Mouse (Mus musculus): ENCODE data around the gene Msx2. TPM values are rescaled to one million over a fixed set of nuclear protein-coding genes. Genes with fewer than 3 reads are reported as not detected.

Msx2 gene
- polyA plus RNA-seq (2014; fragmentation: Nextera tagmentation; extraction: Ambion mirVana): 1.9 and 2.4 TPM in 2 replicates

GRCm38 (mm10) chr13:53472614-53473124 lies at the start of gene Msx2:
Gene Msx2 (minus strand): TSS chr13:53473074.
- Histone ChIP-seq H3K27ac (ENCODE audit: low read length) (no peak within 1 kb of the TSS), H3K36me3 (ENCODE audit: control insufficient read depth, insufficient read depth, low read length) (no peaks in the 10 kb centered on the region), H3K9ac (replicated peaks; ENCODE audit: low read depth, low read length) (peak within 1 kb of the TSS; percentile 12), H3K4me1 (ENCODE audit: control insufficient read depth, insufficient read depth, low read length) (peaks cover 6% of the 10 kb centered on the region; the same call in 1 of the 2 replicates), H3K4me3 (ENCODE audit: low read depth, low read length) (peak within 1 kb of the TSS; percentile 51), H3K4me2 (replicated peaks; ENCODE audit: low read depth, low read length) (peak within 1 kb of the TSS; percentile 58), H3K9me3 (ENCODE audit: control insufficient read depth, low read depth, low read length) (no peaks in the 10 kb centered on the region), H3K27me3 (ENCODE audit: control insufficient read depth, insufficient read depth, low read length) (peaks cover 71% of the 10 kb centered on the region)
- ATAC-seq (ENCODE audit: insufficient number of reproducible peaks, insufficient read depth, low FRiP score, low read depth): peak; percentile 87
- under 1% methylated on average over 38 of the region's 38 CpGs for WGBS

DNA sequence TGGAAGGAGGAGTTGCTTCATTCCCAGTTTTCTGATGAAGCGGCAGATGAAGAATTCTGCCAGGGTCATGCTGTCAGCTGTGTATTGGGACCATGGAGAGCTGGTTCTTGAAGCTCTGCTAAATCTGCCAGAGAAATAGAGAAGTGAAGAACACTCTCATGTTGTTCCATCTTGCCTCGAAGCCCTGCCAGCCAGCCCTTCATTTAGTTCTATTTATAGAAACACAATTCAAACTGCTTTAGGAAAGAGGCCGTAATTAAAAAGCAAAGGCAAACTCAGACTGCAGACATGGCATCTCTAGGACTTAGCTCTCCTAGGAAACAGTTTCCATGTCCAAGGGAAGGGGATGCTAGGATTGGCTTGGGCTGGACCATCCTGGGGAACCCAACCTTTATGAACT lies 48.6 kb upstream of the Msx2 start:
- Histone ChIP-seq H3K4me1 (ENCODE audit: control insufficient read depth, insufficient read depth, low read length) (no peaks in the 10 kb centered on the region), H3K27me3 (ENCODE audit: control insufficient read depth, insufficient read depth, low read length) (no peaks in the 10 kb centered on the region), H3K4me3 (ENCODE audit: low read depth, low read length) (no peak overlapping the region), H3K9me3 (ENCODE audit: control insufficient read depth, low read depth, low read length) (no peaks in the 10 kb centered on the region), H3K27ac (ENCODE audit: low read length) (no peak overlapping the region), H3K4me2 (replicated peaks; ENCODE audit: low read depth, low read length) (no peak overlapping the region), H3K36me3 (ENCODE audit: control insufficient read depth, insufficient read depth, low read length) (no peaks in the 10 kb centered on the region), H3K9ac (replicated peaks; ENCODE audit: low read depth, low read length) (no peak overlapping the region)
- WGBS: 70% methylated on average over 3 of the region's 3 CpGs
- no peak for ATAC-seq (ENCODE audit: insufficient number of reproducible peaks, insufficient read depth, low FRiP score, low read depth)

DNA sequence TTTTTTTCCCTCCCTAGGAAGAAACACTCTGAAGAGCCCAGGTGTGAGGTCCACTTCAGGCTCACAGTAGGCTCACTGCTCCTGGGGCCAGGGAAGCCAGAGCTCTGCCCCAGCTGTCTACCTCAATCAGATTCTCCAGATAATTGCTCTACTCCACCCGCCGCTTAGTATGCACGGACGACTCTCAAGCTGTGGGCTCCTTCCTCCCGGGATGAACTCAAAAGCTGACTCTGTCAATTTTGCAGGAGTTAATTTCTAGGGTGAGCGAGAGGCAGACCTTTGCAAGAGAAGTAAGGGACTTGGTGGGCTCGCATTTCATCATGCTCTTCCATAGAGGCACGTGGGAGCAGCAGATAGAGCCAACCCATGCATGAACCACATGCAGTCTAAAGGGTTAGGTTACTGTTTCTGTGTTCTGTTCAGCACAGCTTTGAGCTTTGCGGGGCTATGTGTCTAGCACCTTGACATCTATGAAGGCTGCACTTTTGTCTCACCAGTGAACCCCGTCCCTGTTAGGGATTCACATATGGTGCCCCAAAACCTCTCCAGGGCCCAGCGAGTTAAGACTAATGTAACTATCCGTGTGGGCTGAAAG lies 47.6 kb upstream of the Msx2 start:
- H3K27ac ChIP-seq (ENCODE audit: low read length): no peak overlapping the region
- H3K9ac ChIP-seq (replicated peaks; ENCODE audit: low read depth, low read length): no peak overlapping the region
- H3K9me3 ChIP-seq (ENCODE audit: control insufficient read depth, low read depth, low read length): 0 out of 2 replicates have a peak, but pooled peaks cover 2% of the 10 kb centered on the region
- H3K27me3 ChIP-seq (ENCODE audit: control insufficient read depth, insufficient read depth, low read length): no peaks in the 10 kb centered on the region
- 66% methylated on average over 12 of the region's 12 CpGs for WGBS
- H3K4me2 ChIP-seq (replicated peaks; ENCODE audit: low read depth, low read length): no peak overlapping the region
- H3K36me3 ChIP-seq (ENCODE audit: control insufficient read depth, insufficient read depth, low read length): no peaks in the 10 kb centered on the region
- ATAC-seq (ENCODE audit: insufficient number of reproducible peaks, insufficient read depth, low FRiP score, low read depth): no peak
- no peaks in the 10 kb centered on the region for H3K4me1 ChIP-seq (ENCODE audit: control insufficient read depth, insufficient read depth, low read length)
- no peak overlapping the region for H3K4me3 ChIP-seq (ENCODE audit: low read depth, low read length)

DNA sequence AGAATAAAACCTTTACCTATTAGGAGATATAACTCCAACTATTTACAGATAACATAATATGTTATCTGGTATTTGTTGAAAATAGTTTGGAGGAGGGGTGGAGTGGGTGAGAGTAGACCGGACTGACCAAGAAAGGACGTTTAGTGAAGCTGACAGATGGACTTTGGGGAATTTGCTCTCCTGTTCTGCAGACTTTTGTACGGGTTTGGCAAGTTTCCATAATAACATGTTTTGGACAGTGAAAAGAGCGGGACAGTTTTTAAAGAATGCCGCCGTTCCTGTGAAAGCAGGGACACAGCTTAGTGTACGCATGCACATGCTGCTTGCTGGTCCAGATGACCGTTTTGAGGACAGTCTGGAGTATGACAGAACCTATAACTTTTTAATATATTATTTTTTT lies 46.9 kb upstream of the Msx2 start:
- WGBS: 32% methylated on average over 8 of the region's 8 CpGs
- Histone ChIP-seq H3K9me3 (ENCODE audit: control insufficient read depth, low read depth, low read length) (0 out of 2 replicates have a peak, but pooled peaks cover 2% of the 10 kb centered on the region), H3K36me3 (ENCODE audit: control insufficient read depth, insufficient read depth, low read length) (no peaks in the 10 kb centered on the region), H3K4me1 (ENCODE audit: control insufficient read depth, insufficient read depth, low read length) (no peaks in the 10 kb centered on the region), H3K27me3 (ENCODE audit: control insufficient read depth, insufficient read depth, low read length) (no peaks in the 10 kb centered on the region), H3K4me2 (replicated peaks; ENCODE audit: low read depth, low read length) (no peak overlapping the region), H3K9ac (replicated peaks; ENCODE audit: low read depth, low read length) (no peak overlapping the region), H3K4me3 (ENCODE audit: low read depth, low read length) (no peak overlapping the region), H3K27ac (ENCODE audit: low read length) (no peak overlapping the region)
- no peak for ATAC-seq (ENCODE audit: insufficient number of reproducible peaks, insufficient read depth, low FRiP score, low read depth)

DNA sequence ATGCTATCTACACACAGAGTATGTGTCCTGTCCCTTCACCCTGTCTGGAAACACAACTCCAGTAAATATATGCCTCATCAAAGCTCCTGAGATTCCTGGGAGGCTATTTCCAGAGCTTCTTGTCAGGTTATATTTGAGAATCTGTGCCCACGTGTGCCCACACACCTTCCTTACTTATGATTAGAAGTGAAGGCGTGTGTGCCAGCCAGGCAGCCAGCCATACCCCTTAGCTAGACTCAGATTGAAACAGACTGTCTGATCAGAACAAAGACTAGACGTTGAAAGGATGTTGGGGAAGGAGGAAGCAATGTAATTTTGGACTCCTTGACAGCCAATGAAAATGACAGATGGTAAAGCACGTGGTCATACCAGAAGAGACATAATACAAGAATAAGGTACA lies 45.4 kb upstream of the Msx2 start:
- no peak for ATAC-seq (ENCODE audit: insufficient number of reproducible peaks, insufficient read depth, low FRiP score, low read depth)
- Histone ChIP-seq H3K27ac (ENCODE audit: low read length) (no peak overlapping the region), H3K27me3 (ENCODE audit: control insufficient read depth, insufficient read depth, low read length) (no peaks in the 10 kb centered on the region), H3K4me1 (ENCODE audit: control insufficient read depth, insufficient read depth, low read length) (no peaks in the 10 kb centered on the region), H3K9ac (replicated peaks; ENCODE audit: low read depth, low read length) (no peak overlapping the region), H3K9me3 (ENCODE audit: control insufficient read depth, low read depth, low read length) (0 out of 2 replicates have a peak, but pooled peaks cover 2% of the 10 kb centered on the region), H3K4me3 (ENCODE audit: low read depth, low read length) (no peak overlapping the region), H3K4me2 (replicated peaks; ENCODE audit: low read depth, low read length) (no peak overlapping the region), H3K36me3 (ENCODE audit: control insufficient read depth, insufficient read depth, low read length) (no peaks in the 10 kb centered on the region)
- 69% methylated on average over 4 of the region's 4 CpGs for WGBS

DNA sequence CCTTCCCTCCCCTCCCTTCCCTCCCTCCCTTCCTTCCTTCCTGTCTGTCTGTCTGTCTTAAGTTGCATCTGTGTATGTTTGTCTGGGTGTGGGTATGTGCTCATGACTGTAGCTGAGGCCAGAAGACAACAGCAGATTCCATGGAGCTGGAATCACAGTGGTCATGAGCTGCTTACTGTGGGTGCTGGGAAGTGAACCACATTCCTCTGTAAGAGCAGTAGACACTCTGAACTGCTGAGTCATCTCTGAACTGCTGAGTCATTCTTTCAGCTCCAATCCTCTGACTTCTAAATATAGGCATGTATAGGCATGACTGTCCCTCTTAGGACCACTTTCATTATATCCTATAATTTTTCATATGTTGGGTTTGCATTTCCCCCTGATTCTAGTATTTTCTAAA lies 41.7 kb upstream of the Msx2 start:
- Histone ChIP-seq H3K4me1 (ENCODE audit: control insufficient read depth, insufficient read depth, low read length) (no peaks in the 10 kb centered on the region), H3K4me3 (ENCODE audit: low read depth, low read length) (no peak overlapping the region), H3K9ac (replicated peaks; ENCODE audit: low read depth, low read length) (no peak overlapping the region), H3K27ac (ENCODE audit: low read length) (no peak overlapping the region), H3K4me2 (replicated peaks; ENCODE audit: low read depth, low read length) (no peak overlapping the region), H3K9me3 (ENCODE audit: control insufficient read depth, low read depth, low read length) (0 out of 2 replicates have a peak, but pooled peaks cover 2% of the 10 kb centered on the region), H3K36me3 (ENCODE audit: control insufficient read depth, insufficient read depth, low read length) (no peaks in the 10 kb centered on the region), H3K27me3 (ENCODE audit: control insufficient read depth, insufficient read depth, low read length) (no peaks in the 10 kb centered on the region)
- no peak for ATAC-seq (ENCODE audit: insufficient number of reproducible peaks, insufficient read depth, low FRiP score, low read depth)

GRCm38 (mm10) chr13:53511366-53511765 lies 38.5 kb upstream of the Msx2 start:
- Histone ChIP-seq H3K9ac (replicated peaks; ENCODE audit: low read depth, low read length) (no peak overlapping the region), H3K4me3 (ENCODE audit: low read depth, low read length) (no peak overlapping the region), H3K4me2 (replicated peaks; ENCODE audit: low read depth, low read length) (no peak overlapping the region), H3K4me1 (ENCODE audit: control insufficient read depth, insufficient read depth, low read length) (no peaks in the 10 kb centered on the region), H3K27me3 (ENCODE audit: control insufficient read depth, insufficient read depth, low read length) (no peaks in the 10 kb centered on the region), H3K9me3 (ENCODE audit: control insufficient read depth, low read depth, low read length) (0 out of 2 replicates have a peak, but pooled peaks cover 2% of the 10 kb centered on the region), H3K36me3 (ENCODE audit: control insufficient read depth, insufficient read depth, low read length) (no peaks in the 10 kb centered on the region), H3K27ac (ENCODE audit: low read length) (no peak overlapping the region)
- no peak for ATAC-seq (ENCODE audit: insufficient number of reproducible peaks, insufficient read depth, low FRiP score, low read depth)
- WGBS: 80% methylated on average over 2 of the region's 2 CpGs

DNA sequence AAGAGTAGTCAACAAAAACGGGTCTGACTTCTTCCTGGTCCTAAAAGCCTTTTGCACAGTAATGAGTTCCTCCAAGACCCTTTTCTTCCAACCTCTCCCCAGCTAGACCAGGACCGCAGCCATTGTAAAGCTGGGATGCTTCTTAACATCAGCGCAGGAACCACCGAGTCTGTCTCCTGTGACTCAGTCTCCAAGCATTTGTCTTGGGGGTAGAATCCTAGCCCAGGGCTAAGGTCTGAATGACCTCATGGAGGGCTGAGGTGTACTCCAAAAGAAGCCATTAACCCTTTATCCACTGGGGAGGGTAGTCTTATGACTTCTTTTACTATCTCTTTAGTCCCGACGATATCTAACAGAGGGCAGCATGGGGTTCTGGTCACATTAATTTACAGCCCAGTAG lies 29.5 kb upstream of the Msx2 start:
- Histone ChIP-seq H3K4me2 (replicated peaks; ENCODE audit: low read depth, low read length) (no peak overlapping the region), H3K4me1 (ENCODE audit: control insufficient read depth, insufficient read depth, low read length) (peaks cover 5% of the 10 kb centered on the region; the same call in 1 of the 2 replicates), H3K9me3 (ENCODE audit: control insufficient read depth, low read depth, low read length) (no peaks in the 10 kb centered on the region), H3K4me3 (ENCODE audit: low read depth, low read length) (no peak overlapping the region), H3K27me3 (ENCODE audit: control insufficient read depth, insufficient read depth, low read length) (no peaks in the 10 kb centered on the region), H3K36me3 (ENCODE audit: control insufficient read depth, insufficient read depth, low read length) (no peaks in the 10 kb centered on the region), H3K27ac (ENCODE audit: low read length) (no peak overlapping the region), H3K9ac (replicated peaks; ENCODE audit: low read depth, low read length) (no peak overlapping the region)
- WGBS: 50% methylated on average over 6 of the region's 6 CpGs
- ATAC-seq (ENCODE audit: insufficient number of reproducible peaks, insufficient read depth, low FRiP score, low read depth): no peak

All from stomach, embryonic 14.5 days (tissue).